Comparison of ENCODE assay signal across 8 mouse cellular contexts in the genomic region with DNA sequence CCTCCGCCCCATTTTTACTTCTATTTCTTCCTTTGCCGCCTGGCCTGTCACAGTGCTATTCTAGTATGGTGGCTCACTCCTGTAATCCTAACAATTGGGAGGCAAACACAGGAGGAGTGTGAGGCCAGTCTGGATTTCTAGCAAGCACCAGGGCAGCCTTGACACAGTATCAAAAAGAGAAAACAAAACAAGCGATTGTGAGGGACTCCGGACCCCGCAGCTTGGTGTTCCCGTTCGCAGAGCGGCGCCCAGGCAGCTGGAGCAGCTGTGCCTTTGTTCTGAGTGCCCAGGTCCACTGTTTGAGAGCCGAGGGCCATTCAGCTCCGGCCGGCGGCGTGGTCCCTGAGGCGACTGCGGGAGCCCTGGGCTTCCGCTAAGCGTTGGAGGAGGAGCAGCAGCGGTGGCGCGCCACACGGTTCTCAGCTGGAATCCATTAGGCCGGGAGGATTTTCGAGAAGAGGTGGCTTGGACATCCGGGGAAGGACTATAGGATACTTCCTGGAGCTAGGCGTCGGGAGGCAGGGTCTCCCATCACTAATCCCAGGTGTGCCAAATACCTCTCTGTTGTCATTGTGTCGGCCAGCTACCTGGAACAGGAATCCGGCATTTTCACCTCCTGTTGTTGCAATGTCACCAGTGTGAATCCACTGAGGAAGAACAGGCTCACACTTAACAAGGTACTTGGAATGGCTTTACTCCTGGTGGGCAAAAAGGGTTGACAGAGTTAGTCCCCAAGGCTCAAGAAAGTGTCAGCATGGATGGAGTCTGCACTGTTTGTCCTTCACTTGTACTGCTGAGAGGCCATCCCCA. TPM values are rescaled to one million over a fixed set of nuclear protein-coding genes. Genes with fewer than 3 reads are reported as not detected.
DNase-seq lines count a peak whose midpoint lies in the region; ATAC-seq and TF ChIP-seq lines count a peak whose summit lies in the region.

A gene (plus strand): TSS at position 264 of the 810 bp plus-strand sequence.

- no peaks in the 10 kb centered on the region for H3K27me3 ChIP-seq in forebrain, embryonic 12.5 days
- no peaks in the 10 kb centered on the region for H3K27me3 ChIP-seq in heart, embryonic 14.5 days (ENCODE audit: control insufficient read depth, insufficient read depth, low read length)
- H3K27me3 ChIP-seq in kidney, postnatal 0 days (ENCODE audit: insufficient read depth, low read length): no peaks in the 10 kb centered on the region
- H3K27me3 ChIP-seq in liver, adult 2 months (ENCODE audit: control insufficient read depth, insufficient read depth, low read length): no peaks in the 10 kb centered on the region
- no peaks in the 10 kb centered on the region for H3K27me3 ChIP-seq in midbrain, embryonic 16.5 days (ENCODE audit: control insufficient read depth, insufficient read depth, low read depth, low read length)
- H3K27me3 ChIP-seq in stomach, postnatal 0 days (ENCODE audit: control insufficient read depth, insufficient read depth, low read length): no peaks in the 10 kb centered on the region

- H3K27ac ChIP-seq in forebrain, embryonic 12.5 days: peak within 1 kb of the TSS; percentile 94
- H3K27ac ChIP-seq in heart, embryonic 14.5 days (replicated peaks in 1 of 2; ENCODE audit: control insufficient read depth in 1 of 2, insufficient read depth in 1 of 2, low read depth in 2 of 2, low read length in 2 of 2): peak within 1 kb of the TSS; percentile 78 to 88
- peak within 1 kb of the TSS; percentile 88 for H3K27ac ChIP-seq in kidney, postnatal 0 days
- peak within 1 kb of the TSS; percentile 70 for H3K27ac ChIP-seq in liver, adult 2 months (replicated peaks; ENCODE audit: insufficient read depth, low read depth, low read length)
- H3K27ac ChIP-seq in midbrain, embryonic 16.5 days (ENCODE audit: low read length): peak within 1 kb of the TSS; percentile 98
- peak within 1 kb of the TSS; percentile 86 for H3K27ac ChIP-seq in stomach, postnatal 0 days (replicated peaks)

- H3K9me3 ChIP-seq in forebrain, embryonic 12.5 days: no peaks in the 10 kb centered on the region
- H3K9me3 ChIP-seq in heart, embryonic 14.5 days (ENCODE audit: control insufficient read depth, low read length): no peaks in the 10 kb centered on the region
- no peaks in the 10 kb centered on the region for H3K9me3 ChIP-seq in kidney, postnatal 0 days (replicated peaks; ENCODE audit: low read length)
- no peaks in the 10 kb centered on the region for H3K9me3 ChIP-seq in midbrain, embryonic 16.5 days (replicated peaks; ENCODE audit: control insufficient read depth, low read length, poor library complexity, severe bottlenecking)
- no peaks in the 10 kb centered on the region for H3K9me3 ChIP-seq in stomach, postnatal 0 days (ENCODE audit: control insufficient read depth, low read length)

- peaks cover 26% of the 10 kb centered on the region for H3K4me1 ChIP-seq in forebrain, embryonic 12.5 days
- H3K4me1 ChIP-seq in heart, embryonic 14.5 days (ENCODE audit: control insufficient read depth in 2 of 2, insufficient read depth in 2 of 2, low read length in 2 of 2): peaks cover 13 to 16% of the 10 kb centered on the region in 2 experiments
- H3K4me1 ChIP-seq in kidney, postnatal 0 days (replicated peaks; ENCODE audit: insufficient read depth, low read length): peaks cover 2% of the 10 kb centered on the region; the same call in 1 of the 2 replicates
- H3K4me1 ChIP-seq in liver, adult 2 months (ENCODE audit: control insufficient read depth, insufficient read depth, low read length): peaks cover 11% of the 10 kb centered on the region
- H3K4me1 ChIP-seq in midbrain, embryonic 16.5 days (ENCODE audit: control insufficient read depth, insufficient read depth, low read length): peaks cover 23% of the 10 kb centered on the region
- peaks cover 4% of the 10 kb centered on the region; the same call in 1 of the 2 replicates for H3K4me1 ChIP-seq in stomach, postnatal 0 days (replicated peaks; ENCODE audit: control insufficient read depth, insufficient read depth)

- WGBS in forebrain, embryonic 12.5 days: under 1% methylated on average over 29 of the region's 29 CpGs
- WGBS in heart, embryonic 14.5 days: 3% methylated on average over 29 of the region's 29 CpGs
- WGBS in kidney, postnatal 0 days: 2% methylated on average over 29 of the region's 29 CpGs
- whole genome bisulfite sequencing in liver, adult 2 months: 2% methylated on average over 29 of the region's 29 CpGs
- WGBS in midbrain, embryonic 16.5 days: 2% methylated on average over 29 of the region's 29 CpGs
- WGBS in stomach, postnatal 0 days: 2% methylated on average over 29 of the region's 29 CpGs

- peak; percentile 64 for DNase-seq in CD4-positive, CD25-positive, alpha-beta regulatory T cell, adult 2 months (ENCODE audit: low read depth, low spot score)
- DNase-seq in brain, embryonic 14.5 days (ENCODE audit: low read depth): peak; percentile 75
- peak; percentile 79 for DNase-seq in kidney, postnatal 0 days (ENCODE audit: low spot score)
- no peak for DNase-seq in liver, adult 2 months (ENCODE audit: extremely low read depth, low read depth, low spot score)
- DNase-seq in stomach, postnatal 0 days (ENCODE audit: low spot score): peak; percentile 71

- TF ChIP-seq POLR2A in brain, embryonic 14.5 days (IDR thresholded peaks at IDR 0.05; ENCODE audit: borderline replicate concordance, extremely low read depth, insufficient read depth, insufficient read length, poor library complexity, severe bottlenecking): 0 out of 2 replicates have a peak, but pooled peaks have one; percentile 58
- TF ChIP-seq POLR2A in liver, adult 2 months (IDR thresholded peaks at IDR 0.05; ENCODE audit: extremely low read depth, insufficient read depth, low read length): 0 out of 2 replicates have a peak, but pooled peaks have one; percentile 38

- peak; percentile 71 for ATAC-seq in forebrain, embryonic 12.5 days (ENCODE audit: low FRiP score)
- ATAC-seq in heart, embryonic 14.5 days (ENCODE audit: insufficient number of reproducible peaks, insufficient read depth, low FRiP score, low read depth): no peak
- peak; percentile 53; the same call in 1 of the 2 replicates for ATAC-seq in kidney, postnatal 0 days (replicated peaks; ENCODE audit: low FRiP score, low read depth)
- peak; percentile 5; the same call in 1 of the 2 replicates for ATAC-seq in midbrain, embryonic 16.5 days
- ATAC-seq in stomach, postnatal 0 days (ENCODE audit: low FRiP score, low TSS enrichment): peak; percentile 53

- no peak for TF ChIP-seq CTCF in brain, embryonic 14.5 days (IDR thresholded peaks at IDR 0.05; ENCODE audit: borderline replicate concordance, extremely low read depth, insufficient read depth, insufficient read length)
- TF ChIP-seq CTCF in kidney, postnatal 0 days (IDR thresholded peaks at IDR 0.05; ENCODE audit: low read depth): no peak
- TF ChIP-seq CTCF in liver, adult 2 months (IDR thresholded peaks at IDR 0.05; ENCODE audit: low read depth, low read length): no peak
- TF ChIP-seq CTCF in stomach, postnatal 0 days (IDR thresholded peaks at IDR 0.05; ENCODE audit: low read depth): no peak

- H3K4me2 ChIP-seq in forebrain, embryonic 12.5 days: peak within 1 kb of the TSS; percentile 74
- H3K4me2 ChIP-seq in heart, embryonic 14.5 days (ENCODE audit: low read length): peak within 1 kb of the TSS; percentile 68
- peak within 1 kb of the TSS; percentile 74 for H3K4me2 ChIP-seq in kidney, postnatal 0 days (ENCODE audit: low read length)
- peak within 1 kb of the TSS; percentile 78 for H3K4me2 ChIP-seq in midbrain, embryonic 16.5 days (ENCODE audit: low read length)
- H3K4me2 ChIP-seq in stomach, postnatal 0 days (replicated peaks; ENCODE audit: low read depth): peak within 1 kb of the TSS; percentile 78

- H3K36me3 ChIP-seq in forebrain, embryonic 12.5 days (replicated peaks): no peaks in the 10 kb centered on the region
- no peaks in the 10 kb centered on the region for H3K36me3 ChIP-seq in heart, embryonic 14.5 days (ENCODE audit: control insufficient read depth, insufficient read depth, low read length)
- H3K36me3 ChIP-seq in kidney, postnatal 0 days (ENCODE audit: insufficient read depth, low read length): no peaks in the 10 kb centered on the region
- no peaks in the 10 kb centered on the region for H3K36me3 ChIP-seq in liver, adult 2 months (ENCODE audit: control insufficient read depth, insufficient read depth, low read length)
- no peaks in the 10 kb centered on the region for H3K36me3 ChIP-seq in midbrain, embryonic 16.5 days (ENCODE audit: control insufficient read depth, insufficient read depth, low read length)
- no peaks in the 10 kb centered on the region for H3K36me3 ChIP-seq in stomach, postnatal 0 days (ENCODE audit: control insufficient read depth, insufficient read depth, low read length)

- no peaks in the 10 kb centered on the region for H3K79me2 ChIP-seq in liver, adult 2 months (ENCODE audit: control insufficient read depth, insufficient read depth, low read length)

- peak within 1 kb of the TSS; percentile 74 for H3K9ac ChIP-seq in forebrain, embryonic 12.5 days
- peak within 1 kb of the TSS; percentile 76 for H3K9ac ChIP-seq in heart, embryonic 14.5 days (ENCODE audit: low read length)
- peak within 1 kb of the TSS; percentile 76 for H3K9ac ChIP-seq in kidney, postnatal 0 days (ENCODE audit: low read depth, low read length)
- peak within 1 kb of the TSS; percentile 87 for H3K9ac ChIP-seq in liver, adult 2 months (ENCODE audit: low read depth, low read length)
- H3K9ac ChIP-seq in midbrain, embryonic 16.5 days (ENCODE audit: low read depth, low read length): peak within 1 kb of the TSS; percentile 94
- H3K9ac ChIP-seq in stomach, postnatal 0 days (ENCODE audit: low read length): peak within 1 kb of the TSS; percentile 80

- H3K4me3 ChIP-seq in forebrain, embryonic 12.5 days (replicated peaks): peak within 1 kb of the TSS; percentile 39
- H3K4me3 ChIP-seq in heart, embryonic 14.5 days (ENCODE audit: control insufficient read depth in 1 of 2, insufficient read depth in 1 of 2, low read depth in 1 of 2, low read length in 2 of 2): peak within 1 kb of the TSS; percentile 48 to 52
- peak within 1 kb of the TSS; percentile 43 for H3K4me3 ChIP-seq in kidney, postnatal 0 days (replicated peaks; ENCODE audit: low read depth, low read length)
- H3K4me3 ChIP-seq in liver, adult 2 months (ENCODE audit: insufficient read depth, low read depth, low read length): peak within 1 kb of the TSS; percentile 77
- peak within 1 kb of the TSS; percentile 52 for H3K4me3 ChIP-seq in midbrain, embryonic 16.5 days (ENCODE audit: low read depth, low read length)
- peak within 1 kb of the TSS; percentile 47 for H3K4me3 ChIP-seq in stomach, postnatal 0 days (ENCODE audit: low read depth, low read length)

- no peak for TF ChIP-seq EP300 in stomach, postnatal 0 days (optimal IDR thresholded peaks at IDR 0.05)

RNA-seq across cellular contexts. Expression of the gene that starts here (rescaled TPM):
- 749 and 826 TPM in 2 replicates for polyA plus RNA-seq in brain, embryonic 14.5 days (2012; rRNA removed)
- polyA plus RNA-seq in forebrain, embryonic 12.5 days (2016; fragmentation: Nextera tagmentation; extraction: Ambion mirVana): 660 and 697 TPM in 2 replicates
- 300 and 318 TPM in 2 replicates for polyA plus RNA-seq in heart, embryonic 14.5 days (2014; fragmentation: Nextera tagmentation; extraction: Ambion mirVana)
- 304 and 321 TPM in 2 replicates for polyA plus RNA-seq in kidney, postnatal 0 days (2015; fragmentation: Nextera tagmentation; extraction: Ambion mirVana)
- 33.0 and 46.5 TPM in 2 replicates for total RNA-seq in liver, adult 2 months (2014; rRNA removed)
- polyA plus RNA-seq in liver, adult 2 months (2012; rRNA removed): 177 and 316 TPM in 2 replicates
- 467 and 529 TPM in 2 replicates for polyA plus RNA-seq in midbrain, embryonic 16.5 days (2015; fragmentation: Nextera tagmentation; extraction: Ambion mirVana)
- polyA plus RNA-seq in stomach, postnatal 0 days (2015; fragmentation: Nextera tagmentation; extraction: Ambion mirVana): 211 and 215 TPM in 2 replicates
